Mouse (Mus musculus) testis, adult 2 months (tissue): ENCODE measurements around the gene Flrt3. TPM values are rescaled to one million over a fixed set of nuclear protein-coding genes. Genes with fewer than 3 reads are reported as not detected.

ENCODE experiments used
- H3K27ac ChIP-seq: fragments of 200-500 bp; 2 replicates; pipeline ENCODE4 v1.5.1; 2012; ENCODE audit warnings: low read depth, low read length; ENCODE audit not compliant: control insufficient read depth, insufficient read depth
- H3K27me3 ChIP-seq: fragments of 200-500 bp; 2 replicates; pipeline ENCODE4 v1.6.1; 2012; ENCODE audit warnings: mild to moderate bottlenecking, low read length, moderate library complexity; ENCODE audit not compliant: control insufficient read depth, insufficient read depth
- H3K36me3 ChIP-seq: fragments of 200-500 bp; 2 replicates; pipeline ENCODE4 v1.6.1; 2012; ENCODE audit warnings: mild to moderate bottlenecking, low read length; ENCODE audit not compliant: control insufficient read depth, insufficient read depth
- H3K4me1 ChIP-seq: fragments of 200-500 bp; 2 replicates; pipeline ENCODE4 v1.6.1; 2012; ENCODE audit warnings: low read length; ENCODE audit not compliant: control insufficient read depth, insufficient read depth
- H3K4me3 ChIP-seq: fragments of 200-500 bp; 2 replicates; pipeline ENCODE4 v1.5.1; 2012; ENCODE audit warnings: low read depth, mild to moderate bottlenecking, low read length, moderate library complexity, mixed read lengths; ENCODE audit not compliant: control insufficient read depth
- CTCF ChIP-seq: fragments of 200-500 bp; IDR thresholded peaks from 2 replicates; pipeline ENCODE4 v1.5.1; 2012; ENCODE audit warnings: low read depth, mild to moderate bottlenecking, inconsistent platforms, low read length, moderate library complexity; ENCODE audit not compliant: control insufficient read depth, insufficient read depth, insufficient replicate concordance
- POLR2A ChIP-seq: fragments of 200-500 bp; IDR thresholded peaks from 2 replicates; pipeline ENCODE4 v1.6.1; 2012; ENCODE audit warnings: low read depth, mild to moderate bottlenecking, inconsistent platforms, low read length, moderate library complexity; ENCODE audit not compliant: control insufficient read depth
- polyA plus RNA-seq: library from polyadenylated mRNA; depleted of rRNA; stranded (reverse); fragments of >200 nt; gene quantifications from 2 replicates; pipeline ENCODE4 v1.2.3, GENCODE M21; 2012; rRNA removed

The Flrt3 gene
- polyA plus RNA-seq = 0.40 and 0.51 TPM in 2 replicates

- H3K36me3 ChIP-seq = no peaks in the 10 kb centered on the region
- H3K27ac ChIP-seq = no peak within 1 kb of the TSS
Measured at GRCm38 (mm10) chr2:140670963-140671702, at the start of gene Flrt3. Flrt3 (minus strand) TSS chr2:140671469.

GRCm38 (mm10) chr2:140717407-140717806 is 46.1 kb upstream of the Flrt3 start:
- no peak overlapping the region for H3K27ac ChIP-seq
- H3K4me1 ChIP-seq = no peaks in the 10 kb centered on the region
- H3K36me3 ChIP-seq = no peaks in the 10 kb centered on the region
- H3K4me3 ChIP-seq = no peak overlapping the region
- H3K27me3 ChIP-seq = no peaks in the 10 kb centered on the region
- no peak for TF ChIP-seq CTCF
- no peak for TF ChIP-seq POLR2A

More at GRCm38 (mm10) chr2:140670963-140671702, at the start of gene Flrt3:
- TF ChIP-seq CTCF = no peak
- TF ChIP-seq POLR2A = 0 out of 2 replicates have a peak, but pooled peaks have one; percentile 29
- Histone ChIP-seq H3K4me1 (peaks cover 11% of the 10 kb centered on the region), H3K4me3 (peak within 1 kb of the TSS; percentile 55), H3K27me3 (no peaks in the 10 kb centered on the region)

DNA sequence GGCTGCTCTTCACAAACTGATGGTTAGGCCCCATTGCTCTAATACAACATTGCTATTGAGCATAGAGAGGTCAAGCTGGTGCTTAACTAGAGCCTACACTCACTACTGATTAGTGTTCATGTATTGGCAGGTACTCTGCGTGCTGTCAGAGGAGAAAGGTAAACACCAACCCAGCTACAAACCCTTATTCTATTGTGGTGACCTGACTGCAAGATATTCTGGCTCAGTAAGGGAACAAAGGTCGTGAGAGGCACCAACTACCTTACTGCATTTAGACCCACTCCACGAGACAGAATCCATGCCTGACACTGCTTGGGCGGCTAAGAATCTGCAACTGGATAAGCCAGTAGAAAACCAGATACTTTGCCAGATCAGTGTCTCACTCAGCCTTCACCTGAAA is 44.6 kb upstream of the Flrt3 start:
- H3K4me1 ChIP-seq = no peaks in the 10 kb centered on the region
- H3K27ac ChIP-seq = no peak overlapping the region
- no peaks in the 10 kb centered on the region for H3K27me3 ChIP-seq
- H3K4me3 ChIP-seq = no peak overlapping the region
- TF ChIP-seq POLR2A = no peak
- no peak for TF ChIP-seq CTCF
- H3K36me3 ChIP-seq = no peaks in the 10 kb centered on the region

GRCm38 (mm10) chr2:140707550-140707949 is 36.3 kb upstream of the Flrt3 start:
- Histone ChIP-seq H3K27me3 (no peaks in the 10 kb centered on the region), H3K4me1 (no peaks in the 10 kb centered on the region), H3K4me3 (no peak overlapping the region), H3K27ac (no peak overlapping the region), H3K36me3 (no peaks in the 10 kb centered on the region)
- no peak for TF ChIP-seq CTCF
- no peak for TF ChIP-seq POLR2A

- no peak overlapping the region for H3K4me3 ChIP-seq
- TF ChIP-seq CTCF (no peak), POLR2A (no peak)
- no peaks in the 10 kb centered on the region for H3K27me3 ChIP-seq
- H3K27ac ChIP-seq = no peak overlapping the region
- H3K36me3 ChIP-seq = no peaks in the 10 kb centered on the region
- no peaks in the 10 kb centered on the region for H3K4me1 ChIP-seq
Measured at GRCm38 (mm10) chr2:140705278-140705677, 34.0 kb upstream of the Flrt3 start.

DNA sequence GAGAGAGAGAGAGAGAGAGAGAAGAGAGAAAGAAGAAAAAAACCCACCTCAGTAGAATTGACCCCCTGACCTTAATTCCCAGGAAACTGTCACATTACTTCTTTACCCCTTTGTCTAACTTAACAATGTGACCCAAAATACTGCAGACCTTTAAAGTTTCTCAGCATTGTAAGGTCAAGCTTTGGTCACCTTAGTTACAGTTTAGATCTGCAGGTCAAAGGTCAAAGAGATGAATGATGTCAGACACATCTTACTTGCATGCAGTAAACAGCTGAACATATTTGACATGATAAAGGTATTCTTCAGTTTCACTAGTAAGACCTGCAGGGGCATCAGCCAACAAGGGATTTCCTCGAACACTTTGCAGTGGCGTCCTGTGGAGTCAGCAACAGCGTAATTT is 32.9 kb upstream of the Flrt3 start:
- Histone ChIP-seq H3K27me3 (no peaks in the 10 kb centered on the region), H3K4me1 (no peaks in the 10 kb centered on the region), H3K36me3 (no peaks in the 10 kb centered on the region), H3K27ac (no peak overlapping the region), H3K4me3 (no peak overlapping the region)
- no peak for TF ChIP-seq CTCF

- Histone ChIP-seq H3K4me3 (no peak overlapping the region), H3K36me3 (no peaks in the 10 kb centered on the region), H3K4me1 (no peaks in the 10 kb centered on the region), H3K27me3 (no peaks in the 10 kb centered on the region), H3K27ac (no peak overlapping the region)
- TF ChIP-seq CTCF (no peak), POLR2A (no peak)
Measured at GRCm38 (mm10) chr2:140703377-140703776, 32.1 kb upstream of the Flrt3 start.
